Mouse (Mus musculus) embryonic facial prominence, embryonic 15.5 days (tissue): ENCODE results near the gene Nipal1. TPM values are rescaled to one million over a fixed set of nuclear protein-coding genes. Genes with fewer than 3 reads are reported as not detected.

Experiments
- ATAC-seq: fragments of 200-750 bp; cut with Nextera tagmentation; 2 replicates; pipeline ENCODE4 v1.8.0; 2017; ENCODE audit warnings: low read depth, moderate TSS enrichment; ENCODE audit not compliant: insufficient number of reproducible peaks, low FRiP score, low TSS enrichment
- H3K27ac ChIP-seq: fragments of 300-500 bp; sonication (generic); replicated peaks from 2 replicates; pipeline ENCODE4 v1.5.1; 2015; ENCODE audit warnings: mild to moderate bottlenecking, inconsistent platforms
- H3K27me3 ChIP-seq: fragments of 300-500 bp; sonication (generic); 2 replicates; pipeline ENCODE4 v1.6.1; 2015; ENCODE audit warnings: inconsistent platforms
- H3K36me3 ChIP-seq: fragments of 300-500 bp; sonication (generic); 2 replicates; pipeline ENCODE4 v1.6.1; 2015; ENCODE audit warnings: mild to moderate bottlenecking, inconsistent platforms
- H3K4me1 ChIP-seq: fragments of 300-500 bp; sonication (generic); 2 replicates; pipeline ENCODE4 v1.6.1; 2015; ENCODE audit warnings: inconsistent platforms
- H3K4me2 ChIP-seq: fragments of 300-500 bp; sonication (generic); replicated peaks from 2 replicates; pipeline ENCODE4 v1.6.1; 2015; ENCODE audit warnings: mild to moderate bottlenecking, inconsistent platforms
- H3K4me3 ChIP-seq: fragments of 300-500 bp; sonication (generic); replicated peaks from 2 replicates; pipeline ENCODE4 v1.5.1; 2015; ENCODE audit warnings: mild to moderate bottlenecking, inconsistent platforms
- H3K9ac ChIP-seq: fragments of 300-500 bp; sonication (generic); 2 replicates; pipeline ENCODE4 v1.6.1; 2015; ENCODE audit warnings: inconsistent platforms
- H3K9me3 ChIP-seq: fragments of 300-500 bp; sonication (generic); replicated peaks from 2 replicates; pipeline ENCODE4 v1.6.1; 2016; ENCODE audit warnings: inconsistent platforms
- WGBS: fragments of 180-500 bp; shearing (Covaris S2); methylation state at CpG from one replicate; pipeline ENCODE4 v1.1.7; 2015; 5-methylcytosine and 5-hydroxymethylcytosine counted together
- polyA plus RNA-seq: library from polyadenylated mRNA; unstranded; fragments of >200 nt; fragmentation: Nextera tagmentation; extraction: Ambion mirVana; gene quantifications from 2 replicates; pipeline ENCODE4 v1.2.1, GENCODE M21; 2015

Nipal1 gene
- polyA plus RNA-seq = 10.6 and 16.6 TPM in 2 replicates

DNA sequence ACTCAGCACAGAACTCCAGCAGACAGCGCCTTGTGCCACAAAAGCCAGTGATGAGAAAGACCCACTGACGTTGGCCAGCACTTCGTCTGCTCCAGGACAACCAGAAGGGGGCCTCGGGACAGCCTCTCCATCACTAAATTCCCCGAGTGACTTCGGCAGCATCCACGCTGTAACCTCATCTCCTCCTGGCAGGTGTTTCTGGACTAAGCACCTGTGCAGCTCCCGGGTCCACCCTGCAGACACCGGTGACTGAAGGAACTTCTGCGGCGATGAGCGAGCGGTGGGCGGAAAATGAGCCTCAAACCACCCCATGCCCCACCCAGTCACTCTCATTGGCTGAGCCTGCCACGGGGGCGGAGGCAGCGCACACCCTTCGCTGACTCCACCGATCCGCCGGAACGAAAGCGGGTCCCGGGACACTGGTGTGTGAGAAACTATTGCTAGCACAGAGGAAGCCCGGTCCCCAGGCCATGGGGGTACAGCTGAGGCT lies at the start of gene Nipal1:
TSS of gene Nipal1 (plus strand) at position 378 of the 490 bp plus-strand sequence.
- under 1% methylated on average over 25 of the region's 25 CpGs for WGBS
- peak within 1 kb of the TSS; percentile 57 for H3K4me3 ChIP-seq
- H3K36me3 ChIP-seq = no peaks in the 10 kb centered on the region
- peak; percentile 88 for ATAC-seq
- H3K4me1 ChIP-seq = peaks cover 10% of the 10 kb centered on the region
- peak within 1 kb of the TSS; percentile 93 for H3K4me2 ChIP-seq
- peak within 1 kb of the TSS; percentile 12; the same call in 1 of the 2 replicates for H3K9ac ChIP-seq
- H3K27ac ChIP-seq = peak within 1 kb of the TSS; percentile 34; the same call in 1 of the 2 replicates
- H3K27me3 ChIP-seq = no peaks in the 10 kb centered on the region
- no peaks in the 10 kb centered on the region for H3K9me3 ChIP-seq

DNA sequence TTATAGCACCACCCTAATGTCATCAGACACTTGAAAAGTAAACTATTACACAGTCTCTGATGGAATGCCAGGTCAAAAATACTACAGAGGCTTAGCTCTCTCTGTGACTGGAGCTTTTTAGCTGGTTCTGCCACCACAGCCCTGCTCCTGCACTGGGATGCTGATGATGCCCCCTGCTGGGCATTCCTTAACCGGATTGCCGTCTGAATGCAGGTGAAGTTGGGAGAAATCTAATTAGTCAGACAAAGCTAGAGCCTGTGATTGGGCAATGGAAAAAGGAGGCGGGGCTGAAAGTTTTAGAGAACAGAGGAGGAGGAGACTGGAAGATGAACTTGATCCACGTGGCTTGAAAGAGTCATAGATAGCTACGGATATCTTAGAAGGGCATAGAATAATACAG lies 46.6 kb upstream of the Nipal1 start:
- 12% methylated on average over 5 of the region's 5 CpGs for WGBS
- Histone ChIP-seq H3K4me1 (no peaks in the 10 kb centered on the region), H3K36me3 (no peaks in the 10 kb centered on the region), H3K4me2 (no peak overlapping the region), H3K4me3 (no peak overlapping the region), H3K27me3 (no peaks in the 10 kb centered on the region), H3K9ac (no peak overlapping the region), H3K9me3 (no peaks in the 10 kb centered on the region), H3K27ac (no peak overlapping the region)
- ATAC-seq = no peak

DNA sequence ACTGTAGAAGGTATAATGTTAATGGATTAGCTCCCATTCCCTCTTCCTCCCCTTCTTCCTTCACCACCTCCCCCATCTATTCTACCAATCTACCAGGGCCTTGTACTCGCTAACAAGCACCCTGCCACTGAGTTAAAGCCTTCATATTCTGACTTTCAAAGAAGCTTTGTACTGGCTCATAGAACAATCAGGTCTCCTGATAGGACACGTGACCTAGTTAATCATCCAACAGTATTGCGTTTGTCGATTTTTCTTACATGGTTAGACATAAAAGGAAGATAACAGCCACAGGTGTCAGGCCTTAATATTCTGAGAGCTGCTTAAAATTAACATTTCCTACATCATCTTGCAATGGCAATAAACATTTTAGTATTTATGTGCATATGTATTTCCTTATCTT lies 44.5 kb upstream of the Nipal1 start:
- no peaks in the 10 kb centered on the region for H3K27me3 ChIP-seq
- H3K27ac ChIP-seq = no peak overlapping the region
- H3K4me1 ChIP-seq = no peaks in the 10 kb centered on the region
- whole genome bisulfite sequencing = 87% methylated on average over 4 of the region's 4 CpGs
- H3K9me3 ChIP-seq = no peaks in the 10 kb centered on the region
- H3K36me3 ChIP-seq = no peaks in the 10 kb centered on the region
- H3K4me2 ChIP-seq = no peak overlapping the region
- H3K9ac ChIP-seq = no peak overlapping the region
- H3K4me3 ChIP-seq = no peak overlapping the region
- no peak for ATAC-seq

DNA sequence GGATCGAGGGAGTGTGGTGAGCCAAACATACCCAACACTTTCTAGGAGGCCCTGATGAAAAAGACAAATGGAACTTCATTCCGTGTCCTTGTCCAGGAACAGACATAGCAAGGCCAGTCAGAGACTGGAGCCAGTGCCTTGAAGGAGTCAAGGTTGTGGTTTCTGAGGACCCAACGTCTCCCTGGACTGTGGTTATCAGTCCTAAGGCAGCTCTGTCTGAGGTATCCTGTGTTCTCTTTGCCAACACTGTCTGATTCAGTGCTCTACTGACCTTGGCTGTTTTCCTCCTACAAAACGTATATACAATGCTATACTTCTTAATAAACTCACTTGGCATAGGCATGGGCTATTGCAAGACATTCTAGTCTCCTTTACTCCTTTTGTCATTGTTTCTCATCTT lies 30.2 kb upstream of the Nipal1 start:
- ATAC-seq = no peak
- no peaks in the 10 kb centered on the region for H3K4me1 ChIP-seq
- no peak overlapping the region for H3K9ac ChIP-seq
- no peak overlapping the region for H3K4me3 ChIP-seq
- H3K9me3 ChIP-seq = no peaks in the 10 kb centered on the region
- H3K27me3 ChIP-seq = no peaks in the 10 kb centered on the region
- H3K36me3 ChIP-seq = no peaks in the 10 kb centered on the region
- 83% methylated on average over 4 of the region's 4 CpGs for whole genome bisulfite sequencing
- no peak overlapping the region for H3K4me2 ChIP-seq
- H3K27ac ChIP-seq = no peak overlapping the region

DNA sequence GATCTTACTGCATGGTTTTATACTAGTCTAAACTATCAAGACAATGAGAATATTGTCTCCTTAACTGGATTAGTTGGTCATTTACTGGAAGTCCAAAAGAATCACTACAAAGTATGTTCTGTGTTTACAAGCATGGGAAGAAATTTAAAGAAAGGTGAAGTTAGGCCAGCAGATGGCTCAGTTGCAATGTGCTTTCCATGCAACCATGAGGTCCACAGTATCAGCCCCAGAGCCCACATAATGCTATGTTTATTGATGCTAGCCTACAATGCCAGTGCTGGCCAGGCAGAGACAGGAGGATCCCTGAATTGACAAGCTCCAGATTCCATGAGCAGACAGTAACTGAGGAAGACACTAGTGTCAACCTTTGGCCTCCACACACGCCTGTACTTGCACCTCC lies 26.6 kb upstream of the Nipal1 start:
- H3K27ac ChIP-seq = no peak overlapping the region
- no peaks in the 10 kb centered on the region for H3K4me1 ChIP-seq
- H3K9me3 ChIP-seq = no peaks in the 10 kb centered on the region
- H3K4me3 ChIP-seq = no peak overlapping the region
- no peaks in the 10 kb centered on the region for H3K27me3 ChIP-seq
- no peak for ATAC-seq
- 79% methylated on average over 1 of the region's 1 CpGs for WGBS
- no peak overlapping the region for H3K4me2 ChIP-seq
- H3K9ac ChIP-seq = no peak overlapping the region
- no peaks in the 10 kb centered on the region for H3K36me3 ChIP-seq

DNA sequence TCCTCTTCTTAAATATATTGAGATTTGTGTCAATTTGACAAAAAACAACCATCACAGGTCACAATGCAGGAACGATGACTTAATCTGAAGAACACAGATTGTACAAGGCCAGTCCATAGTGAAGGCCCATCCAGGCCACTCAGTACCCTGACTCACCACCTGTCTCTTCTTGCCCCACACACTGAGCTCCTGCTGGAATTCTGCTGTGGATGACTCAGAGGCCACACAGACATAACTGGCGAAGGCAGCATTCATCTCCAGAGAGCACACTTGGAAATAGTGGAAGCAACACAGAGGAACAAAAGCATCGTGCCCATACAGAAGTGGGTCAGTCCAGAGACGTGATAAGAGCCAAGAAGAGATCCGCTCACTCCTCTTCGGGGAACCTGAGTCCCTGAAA lies 17.6 kb upstream of the Nipal1 start:
- Histone ChIP-seq H3K9ac (no peak overlapping the region), H3K27me3 (no peaks in the 10 kb centered on the region), H3K4me3 (no peak overlapping the region), H3K27ac (no peak overlapping the region), H3K9me3 (no peaks in the 10 kb centered on the region), H3K36me3 (no peaks in the 10 kb centered on the region), H3K4me1 (no peaks in the 10 kb centered on the region), H3K4me2 (no peak overlapping the region)
- no peak for ATAC-seq
- whole genome bisulfite sequencing = 84% methylated on average over 6 of the region's 6 CpGs

DNA sequence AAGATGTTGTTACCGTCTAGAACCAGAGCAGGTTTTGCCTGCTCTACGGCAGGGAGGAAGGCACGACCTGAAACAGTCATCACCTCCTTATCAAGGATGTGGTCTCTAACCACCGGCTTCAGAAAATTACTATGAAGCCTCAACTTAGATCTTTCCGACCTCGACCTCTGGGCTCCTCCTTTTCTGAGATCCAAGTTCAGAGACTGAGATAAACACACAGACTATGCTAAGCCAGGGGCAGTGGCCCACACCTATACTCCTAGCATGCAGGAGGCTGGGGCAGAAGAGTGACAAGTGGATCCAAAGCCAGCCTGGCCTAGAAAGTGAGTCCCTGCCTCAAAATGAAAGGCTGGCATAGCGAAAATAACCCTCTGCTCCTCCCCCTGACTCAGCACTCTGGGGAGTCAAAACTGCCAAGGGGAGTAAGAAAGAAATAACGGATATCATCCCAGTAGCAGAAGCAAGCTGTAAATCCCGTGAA lies 12.8 kb upstream of the Nipal1 start:
- no peaks in the 10 kb centered on the region for H3K36me3 ChIP-seq
- no peak overlapping the region for H3K27ac ChIP-seq
- H3K9ac ChIP-seq = no peak overlapping the region
- no peaks in the 10 kb centered on the region for H3K4me1 ChIP-seq
- H3K4me2 ChIP-seq = no peak overlapping the region
- 79% methylated on average over 9 of the region's 9 CpGs for WGBS
- no peak for ATAC-seq
- no peaks in the 10 kb centered on the region for H3K9me3 ChIP-seq
- no peaks in the 10 kb centered on the region for H3K27me3 ChIP-seq
- H3K4me3 ChIP-seq = no peak overlapping the region

DNA sequence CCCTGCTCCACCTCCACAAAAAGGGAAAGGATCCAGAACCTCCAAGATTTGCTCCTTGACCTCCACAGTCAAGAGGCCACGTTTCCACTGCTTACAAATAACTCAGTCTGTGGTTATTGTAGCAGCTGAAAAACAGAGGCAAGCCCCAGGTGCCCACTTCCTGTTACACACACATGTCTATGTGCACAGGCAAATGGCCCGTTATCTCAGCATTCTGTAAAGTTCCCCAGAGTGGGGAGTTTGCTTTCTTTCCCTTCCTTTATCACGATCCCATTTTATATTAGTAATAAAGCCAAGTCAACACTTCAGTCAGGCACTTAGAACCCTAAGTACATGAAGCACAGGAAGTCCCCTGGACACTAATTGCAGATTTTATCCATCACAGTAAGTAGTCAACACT lies 11.5 kb upstream of the Nipal1 start:
- 70% methylated on average over 3 of the region's 3 CpGs for WGBS
- Histone ChIP-seq H3K27ac (no peak overlapping the region), H3K4me1 (no peaks in the 10 kb centered on the region), H3K9ac (no peak overlapping the region), H3K4me2 (no peak overlapping the region), H3K27me3 (no peaks in the 10 kb centered on the region), H3K36me3 (no peaks in the 10 kb centered on the region), H3K4me3 (no peak overlapping the region), H3K9me3 (no peaks in the 10 kb centered on the region)
- ATAC-seq = no peak

DNA sequence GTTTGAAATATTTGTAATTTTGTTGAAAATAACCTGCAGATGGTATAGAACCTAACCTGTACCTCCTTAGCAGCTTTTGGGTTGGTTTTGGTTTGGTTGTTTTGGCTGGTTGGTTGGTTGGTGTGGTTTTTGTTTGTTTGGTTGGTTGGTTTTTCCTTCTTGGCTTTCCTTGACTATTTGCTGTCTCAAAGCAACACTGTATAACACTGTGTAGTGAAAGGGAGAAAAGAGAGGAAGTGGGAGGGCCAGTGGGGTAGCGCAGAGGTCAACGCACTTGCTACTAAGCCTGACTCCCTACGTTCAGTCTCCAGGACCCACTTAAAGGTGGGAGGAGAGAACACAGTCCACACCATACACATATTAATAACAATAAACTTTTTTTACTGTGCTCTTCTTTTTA lies 11.0 kb upstream of the Nipal1 start:
- Histone ChIP-seq H3K4me3 (no peak overlapping the region), H3K4me2 (no peak overlapping the region), H3K9me3 (no peaks in the 10 kb centered on the region), H3K27ac (no peak overlapping the region), H3K36me3 (no peaks in the 10 kb centered on the region), H3K9ac (no peak overlapping the region), H3K4me1 (no peaks in the 10 kb centered on the region), H3K27me3 (no peaks in the 10 kb centered on the region)
- ATAC-seq = no peak
- 79% methylated on average over 3 of the region's 3 CpGs for WGBS

DNA sequence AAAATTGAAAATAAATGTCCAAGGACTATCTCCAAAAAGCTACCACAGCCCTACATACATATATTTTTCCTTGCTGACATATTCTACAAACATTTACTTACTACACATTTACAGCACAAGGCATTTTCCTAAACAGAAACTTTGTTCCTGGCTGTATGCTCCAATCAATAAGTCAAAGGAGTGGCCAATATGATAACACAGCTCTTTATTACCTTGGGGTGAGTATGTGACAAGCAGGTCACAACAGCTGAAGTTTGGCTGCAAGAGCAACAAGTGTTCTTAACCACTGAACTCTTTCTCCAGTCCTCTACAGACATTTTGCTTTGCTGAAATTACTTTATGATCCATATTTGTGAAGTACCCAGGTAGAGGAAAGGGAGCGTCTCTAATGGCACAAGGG lies 7.5 kb upstream of the Nipal1 start:
- ATAC-seq = no peak
- 92% methylated on average over 1 of the region's 1 CpGs for WGBS

DNA sequence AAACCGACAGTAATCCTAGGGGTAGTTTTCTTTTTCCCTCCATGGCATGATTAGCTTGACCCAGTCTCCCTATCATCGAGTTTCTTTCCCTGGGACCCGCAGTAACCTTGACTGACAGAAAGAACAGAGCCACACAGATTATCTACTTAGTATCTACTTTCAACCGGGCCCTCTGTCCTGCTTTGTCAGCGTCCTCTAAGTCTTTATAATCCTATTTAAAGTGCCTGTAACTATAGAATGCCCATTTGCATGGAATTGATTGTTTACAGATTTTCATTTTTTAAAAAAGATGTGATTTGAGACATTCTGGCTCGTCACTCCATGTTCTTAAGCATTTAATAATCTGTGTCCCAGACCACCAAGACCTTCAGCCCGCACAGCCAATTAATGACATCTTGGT lies 3.9 kb upstream of the Nipal1 start:
- no peaks in the 10 kb centered on the region for H3K27me3 ChIP-seq

More for the DNA sequence above, 7.5 kb upstream of the Nipal1 start:
- H3K9ac ChIP-seq = no peak overlapping the region
- H3K4me1 ChIP-seq = no peaks in the 10 kb centered on the region
- H3K36me3 ChIP-seq = no peaks in the 10 kb centered on the region
- H3K9me3 ChIP-seq = no peaks in the 10 kb centered on the region
- no peak overlapping the region for H3K27ac ChIP-seq
- H3K27me3 ChIP-seq = no peaks in the 10 kb centered on the region
- no peak overlapping the region for H3K4me2 ChIP-seq
- H3K4me3 ChIP-seq = no peak overlapping the region

DNA sequence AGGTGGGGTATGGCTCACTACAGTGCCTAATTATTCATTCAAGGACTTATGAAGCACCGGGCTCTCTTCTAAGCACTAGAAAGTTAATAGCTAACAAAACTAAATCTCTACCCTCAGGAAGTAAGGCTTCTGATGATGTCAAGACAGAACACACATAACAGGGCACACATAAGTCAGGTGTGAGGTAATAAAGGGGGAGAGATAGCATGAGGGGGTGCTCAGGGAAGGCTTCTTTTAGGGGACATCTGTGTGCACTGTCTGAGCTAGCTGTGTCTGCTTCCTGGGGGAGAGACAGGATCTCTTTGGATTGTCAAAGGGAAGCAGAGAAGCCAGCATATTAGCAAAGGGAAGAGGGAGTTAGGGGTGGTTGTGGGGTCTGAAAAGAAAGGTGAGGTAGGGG lies 3.4 kb upstream of the Nipal1 start, which contains the start of gene Cnga1:
TSS of gene Cnga1 (minus strand) at position 101 of the 400 bp plus-strand sequence.
- Histone ChIP-seq H3K9me3 (no peaks in the 10 kb centered on the region), H3K36me3 (no peaks in the 10 kb centered on the region), H3K27ac (no peak within 1 kb of the TSS), H3K4me2 (no peak within 1 kb of the TSS), H3K27me3 (no peaks in the 10 kb centered on the region), H3K4me3 (no peak within 1 kb of the TSS), H3K4me1 (peaks cover 10% of the 10 kb centered on the region), H3K9ac (no peak within 1 kb of the TSS)
- WGBS = 68% methylated on average over 1 of the region's 1 CpGs
- no peak for ATAC-seq

More for the DNA sequence above, 3.9 kb upstream of the Nipal1 start:
- peaks cover 10% of the 10 kb centered on the region for H3K4me1 ChIP-seq
- no peak overlapping the region for H3K27ac ChIP-seq
- no peak overlapping the region for H3K9ac ChIP-seq
- H3K9me3 ChIP-seq = no peaks in the 10 kb centered on the region
- WGBS = 37% methylated on average over 7 of the region's 7 CpGs
- H3K4me2 ChIP-seq = no peak overlapping the region
- no peak overlapping the region for H3K4me3 ChIP-seq
- ATAC-seq = no peak
- H3K36me3 ChIP-seq = no peaks in the 10 kb centered on the region
